Mouse (Mus musculus): Measurements from ENCODE around the gene Lif.

Gene Lif

DNA sequence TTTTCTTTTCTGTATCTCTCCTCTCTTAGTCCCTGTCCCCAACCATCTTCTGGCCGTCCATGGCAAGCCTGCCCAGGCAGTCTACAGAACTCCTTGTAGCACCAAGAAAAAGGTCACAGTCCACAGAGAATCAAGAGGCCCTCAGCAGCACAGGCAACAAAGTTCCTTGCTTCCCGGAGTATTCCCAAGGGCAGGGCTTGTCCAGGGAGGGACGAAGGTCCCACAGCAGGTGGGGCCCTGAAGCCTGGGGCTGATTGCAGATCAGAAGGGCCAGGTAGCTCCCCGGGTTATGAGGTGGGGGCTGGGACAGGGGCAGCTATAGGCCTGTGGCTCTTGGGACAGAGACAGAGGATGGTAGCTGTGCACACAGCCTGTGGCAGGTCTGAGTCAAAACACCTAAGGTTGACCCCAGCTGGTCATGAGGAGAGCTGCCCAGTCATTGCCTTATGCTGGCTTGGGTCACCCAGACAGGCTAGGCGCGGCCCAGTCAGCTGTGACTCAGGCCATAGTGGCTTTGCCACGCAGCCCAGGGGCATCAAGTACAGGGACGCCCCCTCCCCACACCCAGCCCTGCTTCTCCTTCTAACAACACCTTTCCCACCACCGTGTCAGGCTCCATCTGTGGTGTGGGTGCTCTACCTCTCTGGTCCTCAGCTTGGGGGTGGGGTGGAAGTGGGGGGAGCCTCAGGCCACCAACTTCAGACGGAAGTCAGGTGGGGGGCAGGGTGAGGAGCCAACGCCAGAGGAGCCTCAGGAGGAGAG lies at the start of gene Lif:
Gene Lif (plus strand): TSS at position 712 of the 762 bp plus-strand sequence.
- no peak for ATAC-seq (ENCODE audit: low TSS enrichment)

DNA sequence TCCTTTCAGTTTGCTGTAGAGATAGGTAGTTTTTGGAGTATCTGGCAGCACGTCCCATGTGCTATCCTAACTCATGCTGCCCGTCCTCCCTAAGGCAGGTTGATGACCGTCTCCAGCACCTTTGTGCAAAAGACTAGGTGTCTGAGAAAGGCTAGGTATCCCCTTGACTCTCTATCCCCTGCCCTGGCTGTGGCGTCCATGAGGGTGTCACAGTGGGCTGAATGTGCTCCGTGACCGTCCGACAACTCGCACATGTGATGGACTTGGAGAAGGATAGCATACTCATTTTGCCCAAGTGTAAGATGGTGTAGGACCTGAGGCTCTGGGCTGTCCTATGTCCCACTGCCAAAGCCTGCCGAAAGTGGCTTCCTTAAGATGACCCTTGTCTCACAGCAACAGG lies 49.7 kb upstream of the Lif start:
- ATAC-seq (ENCODE audit: low TSS enrichment): no peak

DNA sequence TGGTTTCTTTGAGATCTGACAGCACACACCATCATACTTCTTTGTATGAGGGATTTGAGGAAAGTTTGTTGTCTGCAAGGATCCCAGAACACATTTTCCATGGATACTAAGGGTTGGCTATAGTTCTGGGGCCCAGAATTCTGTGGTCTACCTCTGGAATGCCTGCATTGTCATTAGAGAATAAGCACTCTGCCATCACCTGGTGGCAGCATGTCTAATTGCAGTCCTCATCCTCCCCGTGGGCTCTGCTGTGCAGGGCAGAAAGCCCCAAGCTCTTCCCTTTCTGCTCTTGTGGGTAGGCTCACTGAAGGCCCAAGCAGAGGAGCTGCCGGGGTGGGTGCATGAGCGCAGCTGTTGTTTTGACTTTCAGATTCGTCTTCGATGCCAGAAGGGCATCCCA lies 47.8 kb upstream of the Lif start:
- no peak for ATAC-seq (ENCODE audit: low TSS enrichment)

DNA sequence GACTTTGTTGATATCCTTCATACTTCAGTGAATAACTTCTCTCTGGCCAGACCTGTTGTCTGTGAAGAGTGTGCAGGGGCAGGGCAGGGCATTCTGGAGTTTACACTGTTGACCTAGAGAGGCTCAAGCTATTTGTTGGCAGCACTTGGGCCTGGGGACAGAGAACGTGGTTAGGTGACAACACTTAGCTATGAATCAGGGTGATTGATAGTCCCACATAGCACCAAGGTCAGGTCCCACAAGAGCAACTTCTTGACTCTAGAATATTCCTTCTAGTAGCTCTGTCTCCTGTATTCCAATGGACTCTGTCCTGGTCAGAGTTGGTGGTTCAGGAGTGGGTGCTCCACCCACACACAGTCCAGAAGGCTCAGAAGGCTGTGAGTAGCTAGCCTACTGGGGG lies 46.6 kb upstream of the Lif start:
- no peak for ATAC-seq (ENCODE audit: low TSS enrichment)

DNA sequence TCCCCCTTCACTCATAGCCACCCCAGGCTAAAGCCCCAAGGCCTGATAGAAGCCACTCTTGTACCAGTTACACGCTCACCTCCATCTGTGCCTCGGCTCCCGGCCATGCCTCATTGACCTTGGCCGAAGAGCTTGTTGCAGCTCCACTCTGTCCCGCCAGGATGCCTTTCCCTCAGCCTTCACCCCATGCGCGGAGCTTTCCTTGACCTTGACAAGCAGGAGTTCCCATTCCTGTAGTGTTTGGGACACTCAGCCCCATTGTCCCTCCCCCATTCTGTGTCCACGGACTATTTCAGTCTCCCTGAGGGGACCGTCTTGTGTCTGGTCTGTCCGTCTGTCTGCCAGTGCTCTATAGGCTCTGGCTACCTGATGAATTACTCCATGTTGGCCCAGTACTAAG lies 44.2 kb upstream of the Lif start:
- no peak for ATAC-seq (ENCODE audit: low TSS enrichment)

DNA sequence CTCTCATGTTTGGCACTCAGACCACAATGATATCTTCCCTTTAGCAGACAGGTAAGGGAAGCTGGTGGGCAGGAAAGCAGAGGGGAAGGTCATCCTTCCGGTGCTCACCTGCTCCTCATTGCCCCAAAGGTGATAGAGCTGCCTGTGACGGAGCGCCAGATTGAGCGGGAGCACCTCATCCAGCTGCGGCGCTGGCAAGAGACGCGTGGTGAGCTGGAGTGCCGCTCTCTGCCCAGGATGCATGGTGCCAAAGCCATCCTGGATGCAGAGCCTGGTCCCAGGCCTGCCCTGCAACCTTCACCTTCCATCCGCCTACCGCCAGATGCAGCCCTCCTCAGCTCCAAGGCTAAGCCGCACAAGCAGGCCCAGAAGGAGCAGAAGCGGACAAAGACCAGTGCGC lies 42.8 kb upstream of the Lif start:
- ATAC-seq (ENCODE audit: low TSS enrichment): no peak

DNA sequence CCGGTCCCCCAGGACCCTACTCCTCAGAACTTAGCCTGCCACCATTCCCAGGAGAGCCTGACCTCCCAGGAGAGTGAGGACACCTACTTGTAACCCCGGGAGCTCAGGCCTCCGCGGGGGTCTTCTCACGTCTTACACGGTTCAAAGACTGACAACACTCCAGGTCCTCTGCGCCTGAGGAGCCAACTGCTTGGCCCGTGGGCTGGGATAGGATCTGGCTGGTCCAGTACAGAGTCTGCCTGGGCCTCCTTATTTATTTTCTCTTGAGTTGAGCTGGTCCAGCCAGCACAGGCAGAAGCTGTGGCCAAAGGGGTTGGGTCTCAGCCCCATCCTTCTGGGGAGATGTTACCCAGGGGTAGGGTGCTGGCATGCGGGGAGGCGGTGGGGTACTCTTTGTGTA lies 42.3 kb upstream of the Lif start:
- ATAC-seq (ENCODE audit: low TSS enrichment): no peak

DNA sequence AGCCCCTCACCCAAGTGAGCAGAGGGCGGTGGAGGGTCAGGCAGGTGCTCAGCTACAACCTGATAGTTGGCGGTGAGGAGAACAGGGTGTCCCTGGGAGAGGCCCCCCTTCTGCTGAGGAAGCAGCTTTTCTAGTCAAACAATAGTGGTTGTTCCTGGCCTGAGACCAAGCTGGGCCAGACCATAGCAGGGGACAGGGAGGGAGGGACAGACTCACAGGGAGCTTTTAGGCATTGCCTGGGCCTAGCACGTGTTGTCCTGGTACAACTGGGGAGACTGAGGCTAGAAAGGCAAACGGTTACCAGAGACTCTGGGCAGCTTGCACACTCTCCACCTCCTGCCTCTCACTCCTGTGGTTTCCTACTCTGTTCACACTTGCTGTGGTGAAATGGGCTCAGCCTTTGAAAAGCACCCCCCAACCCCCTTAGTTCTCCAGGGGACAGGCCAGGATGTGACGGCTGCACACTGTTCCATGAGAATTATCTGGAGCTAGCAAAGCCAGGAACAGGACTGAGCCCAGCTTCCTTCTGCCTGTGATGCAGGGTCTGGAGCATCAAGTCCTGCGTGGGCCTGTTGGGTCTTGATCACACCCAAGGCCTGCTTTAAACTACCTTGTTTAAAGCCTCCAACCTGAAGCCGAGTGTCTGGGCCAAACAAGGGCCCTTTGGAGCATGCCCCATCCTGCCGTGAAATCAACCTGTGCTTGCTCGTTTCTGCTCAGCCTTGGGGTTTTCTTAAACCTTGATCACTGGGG lies 40.9 kb upstream of the Lif start:
- ATAC-seq (ENCODE audit: low TSS enrichment): no peak

DNA sequence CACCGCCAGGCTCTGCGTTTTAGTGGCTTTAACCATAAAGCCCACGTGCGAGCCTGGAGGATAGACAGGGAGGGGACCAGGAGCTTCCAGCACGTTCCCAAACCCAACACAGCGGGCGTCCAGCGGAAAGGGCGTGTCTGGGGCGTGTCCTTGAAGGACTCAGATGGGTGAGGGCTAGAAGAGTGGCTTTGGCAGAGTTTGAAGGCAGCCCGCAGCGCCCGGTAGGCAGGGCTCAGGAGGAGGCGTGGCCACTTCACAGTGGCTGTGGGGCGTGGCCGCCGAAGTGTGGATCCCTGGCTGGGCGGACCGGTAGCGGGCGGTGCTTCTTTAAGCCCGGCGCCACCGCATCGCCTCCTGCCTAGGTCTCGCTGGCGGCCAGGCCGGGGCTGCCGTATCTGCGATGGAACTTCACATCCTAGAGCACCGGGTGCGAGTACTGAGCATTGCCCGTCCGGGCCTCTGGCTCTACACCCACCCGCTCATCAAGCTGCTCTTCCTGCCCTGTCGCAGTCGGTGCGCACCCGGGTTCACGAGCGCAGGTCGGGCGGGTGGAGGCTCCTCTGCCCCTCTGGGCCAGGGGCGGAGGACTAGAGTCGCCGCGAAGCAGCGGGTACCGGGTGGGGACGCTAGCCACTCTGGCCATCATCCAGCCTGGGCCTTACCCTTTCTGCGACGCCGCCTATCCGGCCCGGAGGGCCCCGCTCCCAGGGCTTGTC lies 39.3 kb upstream of the Lif start, which contains the start of gene Castor1:
Gene Castor1 (plus strand): TSS at position 312 of the 716 bp plus-strand sequence.
- ATAC-seq (ENCODE audit: low TSS enrichment): peak; percentile 35; the same call in 1 of the 2 replicates

DNA sequence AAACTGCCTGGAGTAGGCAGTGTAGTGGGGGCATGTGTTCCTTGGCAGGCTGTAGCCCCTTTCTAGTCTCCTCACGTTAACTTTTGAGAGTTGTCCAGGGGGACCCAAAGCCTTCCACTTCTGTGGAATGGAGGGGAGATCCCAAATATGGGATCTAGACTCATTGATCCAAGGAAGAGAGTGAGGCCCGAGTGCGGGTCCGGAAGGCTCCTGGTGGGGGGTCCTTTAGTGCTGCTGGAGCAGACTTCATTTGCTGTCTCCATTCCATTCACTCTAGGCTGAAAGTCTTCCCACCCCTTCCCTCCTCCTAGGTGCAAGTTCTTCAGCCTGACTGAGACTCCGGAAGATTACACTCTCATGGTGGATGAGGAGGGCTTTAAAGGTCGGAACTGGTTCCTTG lies 38.7 kb upstream of the Lif start:
- no peak for ATAC-seq (ENCODE audit: low TSS enrichment)

DNA sequence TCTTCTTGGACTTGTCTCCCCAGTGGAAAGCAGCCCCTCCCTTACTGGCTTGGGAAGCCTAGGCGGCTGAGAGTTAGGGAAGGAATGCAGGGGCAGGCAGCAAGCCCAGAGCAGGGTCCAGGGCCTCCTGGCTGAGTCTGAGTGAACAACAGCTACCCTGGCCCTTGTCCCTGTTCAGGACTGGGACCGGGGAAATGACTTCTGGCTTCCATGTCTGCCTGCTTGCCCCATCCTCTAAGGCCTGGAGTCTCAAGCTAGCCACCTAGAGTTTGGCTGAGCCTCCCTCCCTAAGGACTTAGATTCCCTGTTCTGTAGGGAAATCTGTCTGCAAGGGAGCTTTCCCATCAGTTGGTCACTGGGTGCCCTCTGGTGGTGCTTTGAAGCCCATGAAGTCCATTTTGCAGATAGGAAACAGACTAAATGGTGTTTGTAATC lies 38.0 kb upstream of the Lif start:
- peak; percentile 74 for ATAC-seq (ENCODE audit: low TSS enrichment)

DNA sequence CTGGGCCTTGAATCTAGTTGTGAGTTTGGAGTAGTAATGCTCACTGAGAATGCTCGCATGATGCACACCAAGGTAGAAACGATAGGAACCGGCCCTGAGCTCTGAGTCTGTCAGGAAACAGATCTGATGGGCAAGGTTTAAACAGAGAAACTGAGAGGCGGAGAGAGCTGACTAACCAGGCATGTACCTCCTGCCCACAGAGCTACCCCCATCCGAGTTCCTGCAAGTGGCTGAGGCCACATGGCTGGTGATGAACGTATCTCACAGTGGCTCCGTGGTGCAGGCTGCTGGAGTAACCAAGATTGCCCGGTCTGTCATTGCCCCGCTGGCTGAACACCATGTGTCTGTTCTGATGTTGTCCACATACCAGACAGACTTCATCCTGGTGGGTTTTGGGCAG lies 37.4 kb upstream of the Lif start:
- ATAC-seq (ENCODE audit: low TSS enrichment): peak; percentile 10; the same call in 1 of the 2 replicates

DNA sequence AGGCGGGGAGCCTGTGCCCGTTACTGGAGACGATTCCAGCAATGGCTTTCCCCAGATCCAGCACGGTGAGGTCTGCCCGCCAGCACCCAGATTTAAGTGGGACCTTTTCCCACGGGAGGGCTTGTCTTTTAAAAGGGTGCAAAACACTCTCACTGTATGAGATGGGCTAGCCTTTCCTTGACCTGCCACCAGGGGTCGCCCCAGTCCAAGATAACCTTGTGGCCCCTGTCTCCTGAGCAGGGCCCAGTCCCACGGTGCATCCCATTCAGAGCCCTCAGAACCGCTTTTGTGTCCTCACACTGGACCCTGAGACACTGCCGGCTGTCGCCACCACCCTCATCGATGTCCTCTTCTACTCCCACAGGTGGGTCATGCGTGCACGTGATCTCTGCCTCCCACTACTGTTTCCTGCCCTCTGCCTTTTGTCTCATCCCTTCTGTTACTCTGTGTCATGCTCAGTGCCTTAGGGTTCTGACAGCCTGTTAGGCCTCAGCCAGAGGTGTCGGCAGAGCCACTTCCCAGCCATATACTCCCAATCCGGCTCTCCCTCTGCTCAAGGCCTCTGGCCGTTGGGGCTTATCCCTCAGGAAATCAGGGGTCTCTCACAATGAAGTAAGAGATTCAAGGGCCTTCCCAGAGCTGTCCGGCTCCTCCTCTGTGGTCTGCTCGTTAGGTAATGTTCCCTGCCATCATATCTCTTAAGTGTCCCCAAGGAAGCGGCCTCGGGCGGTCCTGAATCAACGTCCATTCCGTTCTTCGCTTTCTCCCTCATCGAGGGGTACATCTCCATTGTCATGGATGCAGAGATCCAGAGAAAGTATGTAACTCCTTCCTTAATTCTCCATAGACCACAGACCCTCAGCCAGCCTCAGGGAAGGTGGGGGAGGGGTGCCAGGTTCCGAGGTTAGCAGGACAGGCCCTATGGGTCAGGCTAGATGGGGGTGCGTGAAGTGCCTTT lies 36.6 kb upstream of the Lif start:
- no peak for ATAC-seq (ENCODE audit: low TSS enrichment)

DNA sequence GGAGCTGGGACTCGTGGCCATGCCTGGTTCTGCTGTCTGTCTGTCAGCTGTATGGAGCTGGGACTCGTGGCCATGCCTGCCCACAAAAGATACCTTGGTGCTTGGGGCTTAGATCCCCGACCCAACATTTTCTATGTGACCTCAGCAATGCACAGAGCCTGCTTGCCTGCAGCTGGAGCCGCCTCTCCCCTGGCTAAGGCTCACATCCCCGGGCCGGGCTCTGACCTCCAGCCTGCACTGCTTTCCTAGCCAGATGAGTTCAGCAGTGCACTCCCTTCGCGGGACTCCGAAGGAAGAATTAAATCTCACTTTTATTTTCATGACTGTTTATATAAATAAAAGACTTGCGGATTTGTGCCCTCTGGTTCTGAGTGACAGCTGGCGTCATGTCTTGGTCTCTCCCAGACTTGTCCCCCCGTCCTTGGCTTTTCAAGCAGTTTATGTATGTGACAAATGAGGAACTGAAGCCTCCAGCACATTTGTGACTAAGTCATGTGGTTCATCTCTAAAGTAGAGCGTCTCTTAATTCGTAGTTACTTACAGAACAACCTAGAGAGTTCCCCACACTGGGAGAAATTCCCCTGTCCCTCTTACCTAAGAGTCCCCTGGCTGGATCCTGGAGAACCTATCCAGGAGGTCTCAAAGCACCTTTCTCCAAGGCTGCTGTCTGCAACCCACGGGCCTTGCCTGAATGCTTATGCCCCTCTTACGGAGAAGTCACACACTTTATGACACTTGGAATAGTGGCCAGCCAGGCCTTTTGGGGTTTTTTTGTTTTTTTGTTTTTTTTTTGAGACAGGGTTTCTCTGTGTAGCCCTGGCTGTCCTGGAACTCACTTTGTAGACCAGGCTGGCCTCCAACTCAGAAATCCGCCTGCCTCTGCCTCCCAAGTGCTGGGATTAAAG lies 35.1 kb upstream of the Lif start:
- no peak for ATAC-seq (ENCODE audit: low TSS enrichment)

DNA sequence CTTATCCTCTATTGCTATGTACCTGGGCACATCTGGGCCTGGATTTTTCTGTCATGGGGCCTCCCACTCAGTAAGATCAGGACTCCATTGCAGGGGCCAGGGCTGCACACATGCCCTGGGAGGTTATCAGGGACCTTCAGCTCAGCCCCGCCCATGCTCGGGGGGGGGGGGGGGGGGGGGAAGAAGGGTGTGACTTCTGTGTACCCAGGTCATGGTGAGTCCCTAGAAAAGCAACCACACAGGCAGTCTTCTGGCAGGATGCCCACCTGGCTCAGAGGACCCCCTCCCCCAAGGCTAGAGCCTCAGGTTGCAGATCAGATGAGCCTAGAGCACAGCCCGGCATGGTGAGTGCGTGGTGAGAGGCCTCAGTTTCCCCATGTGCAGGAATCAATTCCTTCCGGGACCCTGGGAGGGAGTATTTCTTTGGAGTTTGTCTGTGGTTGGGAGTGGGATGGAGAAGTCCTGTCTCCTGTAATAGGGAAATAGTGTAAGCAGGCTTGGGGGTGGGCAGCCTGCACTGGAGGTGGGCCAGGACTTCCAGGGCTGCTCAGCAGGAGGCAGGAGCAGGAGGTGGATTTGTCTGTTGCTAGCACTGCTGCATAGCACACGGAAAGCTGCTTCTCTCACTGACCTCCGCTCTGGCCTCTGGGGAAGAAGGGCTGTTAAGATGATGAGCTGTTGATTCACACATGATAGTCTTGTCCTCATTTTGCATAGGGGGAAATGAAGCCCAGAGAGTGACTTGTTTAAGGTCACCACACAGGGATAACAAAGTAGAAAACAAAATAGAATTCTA lies 33.8 kb upstream of the Lif start:
- ATAC-seq (ENCODE audit: low TSS enrichment): no peak

DNA sequence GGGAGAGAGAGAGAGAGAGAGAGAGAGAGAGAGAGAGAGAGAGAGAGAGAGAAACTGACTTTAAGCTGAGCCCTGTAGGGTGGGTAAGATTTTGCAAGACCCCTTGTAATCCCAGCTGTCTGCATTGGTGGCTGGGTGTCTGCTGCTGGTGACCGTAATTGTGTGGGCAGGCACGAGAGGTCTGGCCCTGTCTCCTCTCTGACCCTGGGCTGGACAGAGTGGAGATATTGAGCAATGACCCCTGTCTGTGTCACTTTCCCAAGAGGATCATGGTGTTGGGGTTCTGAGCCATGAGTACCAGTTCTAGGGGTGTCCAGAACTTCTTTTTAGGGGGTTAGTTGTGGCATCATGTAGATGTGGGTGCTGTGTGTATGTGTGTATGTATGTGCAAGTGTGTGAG lies 33.1 kb upstream of the Lif start:
- ATAC-seq (ENCODE audit: low TSS enrichment): no peak

DNA sequence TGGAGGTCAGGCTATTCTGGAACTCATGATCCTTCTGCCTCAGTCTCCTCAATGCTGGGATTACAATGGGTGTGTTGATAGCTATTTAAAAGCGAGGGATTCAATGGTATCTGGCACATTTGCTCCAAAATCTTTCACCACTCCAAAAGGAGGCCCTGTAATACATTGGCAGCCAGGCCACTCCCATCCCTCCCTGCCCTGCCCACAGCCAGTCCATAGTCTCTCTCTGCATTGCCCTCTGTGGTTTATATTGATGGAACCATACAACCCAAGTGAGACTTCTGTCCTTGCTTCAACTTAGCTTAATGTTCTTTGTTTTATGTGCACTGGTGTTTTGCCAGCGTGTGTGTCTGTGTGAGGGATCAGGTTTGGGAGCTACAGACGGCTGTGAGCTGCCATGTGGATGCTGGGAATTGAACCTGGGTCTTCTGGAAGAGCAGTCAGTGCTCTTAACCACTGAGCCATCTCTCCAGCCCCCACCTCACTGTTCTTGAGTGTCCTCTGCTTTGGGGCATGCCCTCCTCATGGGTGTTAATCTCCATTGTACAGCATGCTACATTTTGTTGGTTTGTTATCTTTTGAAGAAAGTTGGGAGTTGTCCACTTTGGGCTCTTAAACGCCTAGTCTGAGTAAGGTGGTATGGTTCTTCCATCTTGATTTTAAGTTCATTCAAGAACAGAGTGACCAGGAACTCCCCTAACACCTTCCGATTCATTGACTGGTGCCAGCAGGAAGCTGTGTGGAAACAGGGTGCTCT lies 30.6 kb upstream of the Lif start:
- ATAC-seq (ENCODE audit: low TSS enrichment): no peak

DNA sequence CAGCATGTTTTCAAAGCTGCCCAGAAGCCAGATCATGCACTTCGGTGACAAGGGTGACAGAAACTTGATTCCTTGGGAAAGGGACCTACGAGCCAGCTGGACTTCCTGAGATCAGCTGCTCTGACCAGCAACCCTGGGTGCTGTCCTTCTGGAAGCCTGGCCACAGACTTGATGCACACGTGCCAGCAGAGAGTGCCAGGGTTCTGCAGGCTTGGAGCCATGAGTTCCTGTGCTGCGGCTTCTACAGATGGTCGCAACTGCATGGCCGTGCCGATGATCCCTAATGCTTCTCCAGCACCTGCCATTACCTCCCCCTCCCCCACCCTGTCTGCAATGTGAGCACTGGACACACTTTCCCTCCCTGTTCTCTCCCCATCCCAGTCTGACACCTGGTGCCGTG lies 28.9 kb upstream of the Lif start:
- ATAC-seq (ENCODE audit: low TSS enrichment): no peak

DNA sequence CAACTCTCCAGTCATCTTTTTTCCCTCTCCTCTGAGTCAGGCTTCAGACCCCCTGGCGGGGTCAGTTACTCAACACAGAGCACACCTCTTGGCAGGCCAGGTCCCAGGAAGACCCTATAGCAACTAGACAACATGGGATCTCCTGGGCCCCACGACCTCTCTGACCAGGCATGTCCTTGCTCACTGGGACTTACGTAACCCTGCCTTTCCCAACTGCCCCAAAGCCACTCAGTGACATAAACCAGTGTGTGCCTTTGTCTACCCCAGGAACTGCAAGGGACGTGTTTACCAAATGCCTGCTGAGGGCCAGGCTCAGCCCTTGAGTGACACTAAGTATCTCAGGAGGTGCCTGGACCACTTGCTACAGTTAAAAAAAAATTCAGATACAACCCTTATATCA lies 27.5 kb upstream of the Lif start:
- no peak for ATAC-seq (ENCODE audit: low TSS enrichment)
